Mouse (Mus musculus): ENCODE data around the gene Baz1b.
A peak's percentile ranks its signal among the peaks of the same experiment; 100 is the strongest.

Baz1b gene

GRCm38 (mm10) chr5:135236571-135236970 lies 49.5 kb downstream of the Baz1b start:
- DNase-seq (ENCODE audit: low spot score): peak; percentile 79

GRCm38 (mm10) chr5:135238832-135239231 lies 51.8 kb downstream of the Baz1b start:
- no peak for DNase-seq (ENCODE audit: low spot score)

- no peak for DNase-seq (ENCODE audit: low spot score)
Observed at GRCm38 (mm10) chr5:135241474-135241873, 54.4 kb downstream of the Baz1b start.

GRCm38 (mm10) chr5:135242136-135242535 lies 55.1 kb downstream of the Baz1b start:
- DNase-seq (ENCODE audit: low spot score): no peak

GRCm38 (mm10) chr5:135242608-135243007 lies 55.5 kb downstream of the Baz1b start:
- no peak for DNase-seq (ENCODE audit: low spot score)

GRCm38 (mm10) chr5:135243166-135243565 lies 56.1 kb downstream of the Baz1b start:
- no peak for DNase-seq (ENCODE audit: low spot score)

- DNase-seq (ENCODE audit: low spot score): no peak
Observed at GRCm38 (mm10) chr5:135246531-135246930, 59.5 kb downstream of the Baz1b start.

GRCm38 (mm10) chr5:135247337-135247736 lies 60.3 kb downstream of the Baz1b start:
- no peak for DNase-seq (ENCODE audit: low spot score)

GRCm38 (mm10) chr5:135248956-135249676 lies 62.1 kb downstream of the Baz1b start:
- no peak for DNase-seq (ENCODE audit: low spot score)

GRCm38 (mm10) chr5:135250186-135251078 lies 63.4 kb downstream of the Baz1b start:
- peak; percentile 39 for DNase-seq (ENCODE audit: low spot score)

GRCm38 (mm10) chr5:135251079-135251454 lies 64.0 kb downstream of the Baz1b start, which contains the start of gene Fzd9:
Gene Fzd9, minus strand, starts transcription at chr5:135251230.
- peak; percentile 94 for DNase-seq (ENCODE audit: low spot score)

- DNase-seq (ENCODE audit: low spot score): peak; percentile 88
Observed at GRCm38 (mm10) chr5:135253741-135254401, 66.8 kb downstream of the Baz1b start.

GRCm38 (mm10) chr5:135256166-135256565 lies 69.1 kb downstream of the Baz1b start:
- no peak for DNase-seq (ENCODE audit: low spot score)

- no peak for DNase-seq (ENCODE audit: low spot score)
Observed at GRCm38 (mm10) chr5:135257559-135257958, 70.5 kb downstream of the Baz1b start.

GRCm38 (mm10) chr5:135258280-135259150 lies 71.5 kb downstream of the Baz1b start:
- DNase-seq (ENCODE audit: low spot score): peak; percentile 38

GRCm38 (mm10) chr5:135263866-135264503 lies 76.9 kb downstream of the Baz1b start:
- peak; percentile 72 for DNase-seq (ENCODE audit: low spot score)

GRCm38 (mm10) chr5:135264548-135264947 lies 77.5 kb downstream of the Baz1b start:
- DNase-seq (ENCODE audit: low spot score): peak; percentile 56

- no peak for DNase-seq (ENCODE audit: low spot score)
Observed at GRCm38 (mm10) chr5:135269451-135269850, 82.4 kb downstream of the Baz1b start.

GRCm38 (mm10) chr5:135270361-135270760 lies 83.3 kb downstream of the Baz1b start:
- no peak for DNase-seq (ENCODE audit: low spot score)

GRCm38 (mm10) chr5:135271563-135272165 lies 84.6 kb downstream of the Baz1b start:
- DNase-seq (ENCODE audit: low spot score): no peak

Measured in embryo, embryonic 10 days (tissue).